Comparison of ENCODE assay signal across 8 mouse cellular contexts in genomic region chr2:30600965-30601841, GRCm38 (mm10). TPM values are rescaled to one million over a fixed set of nuclear protein-coding genes. Genes with fewer than 3 reads are reported as not detected.
DNase-seq lines count a peak whose midpoint lies in the region; ATAC-seq and TF ChIP-seq lines count a peak whose summit lies in the region.

No protein-coding gene starts in this region.

- ATAC-seq in lung, embryonic 14.5 days (ENCODE audit: insufficient read depth), result no peak
- no peak for ATAC-seq in stomach, embryonic 16.5 days (ENCODE audit: insufficient read depth, low FRiP score)
- ATAC-seq in megakaryocyte progenitor cell, adult 5-6 weeks (replicated peaks; ENCODE audit: poor library complexity), result no peak

- H3K4me3 ChIP-seq in heart, adult 2 months, result peak overlapping the region; percentile 28
- no peak overlapping the region for H3K4me3 ChIP-seq in lung, embryonic 14.5 days (ENCODE audit: low read depth, low read length)
- peak overlapping the region; percentile 17 for H3K4me3 ChIP-seq in stomach, embryonic 16.5 days (replicated peaks; ENCODE audit: low read length)

- peaks cover 16% of the 10 kb centered on the region for H3K4me1 ChIP-seq in heart, adult 2 months (ENCODE audit: control insufficient read depth, insufficient read depth, low read length)
- H3K4me1 ChIP-seq in lung, embryonic 14.5 days (ENCODE audit: insufficient read depth), result peaks cover 43% of the 10 kb centered on the region
- peaks cover 46% of the 10 kb centered on the region for H3K4me1 ChIP-seq in stomach, embryonic 16.5 days (ENCODE audit: control insufficient read depth, insufficient read depth, low read length)

- peak; percentile 25 for TF ChIP-seq CTCF in heart, adult 2 months (IDR thresholded peaks at IDR 0.05)
- peak; percentile 10; the same call in 1 of the 2 replicates for TF ChIP-seq CTCF in lung, embryonic 14.5 days (IDR thresholded peaks at IDR 0.05; ENCODE audit: low read depth)

- peak; percentile 95 for DNase-seq in NIH3T3 (ENCODE audit: low read depth)
- DNase-seq in embryo, embryonic 10.5 days (ENCODE audit: low spot score), result peak; percentile 53
- peak; percentile 83 to 87 for DNase-seq in heart, adult 2 months
- peak; percentile 60 for DNase-seq in kidney, adult 18-20 months
- peak; percentile 75 for DNase-seq in lung, embryonic 14.5 days
- no peak for DNase-seq in layer of hippocampus, postnatal 25 days (ENCODE audit: extremely low spot score in 1 of 2, low spot score in 1 of 2)

- no peaks in the 10 kb centered on the region for H3K36me3 ChIP-seq in heart, adult 2 months (ENCODE audit: control insufficient read depth, insufficient read depth, low read length)
- no peaks in the 10 kb centered on the region for H3K36me3 ChIP-seq in lung, embryonic 14.5 days (ENCODE audit: insufficient read depth)
- no peaks in the 10 kb centered on the region for H3K36me3 ChIP-seq in stomach, embryonic 16.5 days (ENCODE audit: control insufficient read depth, insufficient read depth, low read length)

- H3K27ac ChIP-seq in heart, adult 2 months, result peak overlapping the region; percentile 94
- H3K27ac ChIP-seq in lung, embryonic 14.5 days (ENCODE audit: low read depth), result peak overlapping the region; percentile 90
- peak overlapping the region; percentile 91 for H3K27ac ChIP-seq in stomach, embryonic 16.5 days (ENCODE audit: low read length)

- H3K4me2 ChIP-seq in lung, embryonic 14.5 days, result peak overlapping the region; percentile 41
- H3K4me2 ChIP-seq in stomach, embryonic 16.5 days (ENCODE audit: low read depth, low read length), result peak overlapping the region; percentile 49

- no peaks in the 10 kb centered on the region for H3K27me3 ChIP-seq in heart, adult 2 months (ENCODE audit: control insufficient read depth, insufficient read depth, low read length)
- no peaks in the 10 kb centered on the region for H3K27me3 ChIP-seq in lung, embryonic 14.5 days (ENCODE audit: insufficient read depth, low read length)
- H3K27me3 ChIP-seq in stomach, embryonic 16.5 days (ENCODE audit: control insufficient read depth, insufficient read depth, low read length), result no peaks in the 10 kb centered on the region

- WGBS in heart, adult 2 months, result 7% methylated on average over 19 of the region's 20 CpGs
- WGBS in lung, embryonic 14.5 days, result 5% methylated on average over 20 of the region's 20 CpGs
- 8% methylated on average over 19 of the region's 20 CpGs for WGBS in stomach, embryonic 16.5 days

- intact Hi-C loops in heart, adult 2 months (cut with DNase I), result loop anchor here (2.0 kb wide), 1 partner anchor 58 kb away; no protein-coding TSS in a partner anchor

- no peaks in the 10 kb centered on the region for H3K9me3 ChIP-seq in lung, embryonic 14.5 days (ENCODE audit: low read depth, low read length)
- H3K9me3 ChIP-seq in stomach, embryonic 16.5 days (replicated peaks; ENCODE audit: control insufficient read depth, low read length), result no peaks in the 10 kb centered on the region

- TF ChIP-seq POLR2A in heart, adult 2 months (IDR thresholded peaks at IDR 0.05; ENCODE audit: insufficient read depth, low read depth, low read length), result peak; percentile 62

- H3K79me2 ChIP-seq in heart, adult 2 months (replicated peaks; ENCODE audit: control insufficient read depth, insufficient read depth, low read length), result no peaks in the 10 kb centered on the region

- peak; percentile 79 for TF ChIP-seq EP300 in heart, adult 2 months (IDR thresholded peaks at IDR 0.05; ENCODE audit: insufficient read depth, low read depth, low read length)

- peak overlapping the region; percentile 53 for H3K9ac ChIP-seq in heart, adult 2 months (ENCODE audit: low read depth, low read length)
- peak overlapping the region; percentile 44 for H3K9ac ChIP-seq in lung, embryonic 14.5 days
- peak overlapping the region; percentile 70 for H3K9ac ChIP-seq in stomach, embryonic 16.5 days (ENCODE audit: low read length)

RNA-seq across cellular contexts. Expression of gene Cstad, which starts 6.4 kb away (rescaled TPM):
- total RNA-seq in heart, adult 2 months (2021), result 1 to 10 TPM in 1 of 2 experiments, under 1 TPM in 1; 0.73 to 1.0 TPM
- 0.32 and 0.76 TPM in 2 replicates for polyA plus RNA-seq in heart, adult 2 months (2012; rRNA removed)
- polyA plus RNA-seq in lung, embryonic 14.5 days (2014; fragmentation: Nextera tagmentation; extraction: Ambion mirVana), result 0.95 and 1.5 TPM in 2 replicates
- polyA plus RNA-seq in stomach, embryonic 16.5 days (2015; fragmentation: Nextera tagmentation; extraction: Ambion mirVana), result 0.34 and 1.1 TPM in 2 replicates
- 10 to 100 TPM in 1 of 2 experiments, 1 to 10 TPM in 1; 3.0 to 10.3 TPM for total RNA-seq in layer of hippocampus, postnatal 25 days (2021)
- 1.3 TPM in 1 of 2 replicates, not detected in the other for total RNA-seq in megakaryocyte progenitor cell, adult 5-6 weeks (2015)
- not detected in 2 replicates for total RNA-seq in megakaryocyte progenitor cell, adult 5-6 weeks (2017)

Comparison
In these comparisons a context has a peak if more than half of its experiments do, and no peak if none do; other contexts are left out.
1. DNase-seq: peak in NIH3T3 (single experiment), embryo, embryonic 10.5 days (single experiment), heart, adult 2 months (2 of 2), kidney, adult 18-20 months (single experiment) and lung, embryonic 14.5 days (single experiment); none in layer of hippocampus, postnatal 25 days (0 of 2).
2. Peak in every context shown above with its lines, with median percentiles within 50 percentile points of each other: H3K27ac ChIP-seq and H3K9ac ChIP-seq.